In genomic region chr1:79640151-79640550, GRCm38 (mm10) we compare ENCODE assay signal across 7 mouse cellular contexts. TPM values are rescaled to one million over a fixed set of nuclear protein-coding genes. Genes with fewer than 3 reads are reported as not detected.
A peak's percentile ranks its signal among the peaks of the same experiment; 100 is the strongest.
DNase-seq lines count a peak whose midpoint lies in the region; ATAC-seq lines count a peak whose summit lies in the region.

No protein-coding gene starts in this region.

- H3K9ac ChIP-seq in midbrain, embryonic 11.5 days (ENCODE audit: low read length): no peak overlapping the region

- no peak overlapping the region for H3K4me3 ChIP-seq in midbrain, embryonic 11.5 days (ENCODE audit: low read depth, low read length)

- no peak overlapping the region for H3K27ac ChIP-seq in midbrain, embryonic 11.5 days (ENCODE audit: low read depth, low read length)

- WGBS in midbrain, embryonic 11.5 days: 59% methylated on average over 7 of the region's 7 CpGs

- ATAC-seq in midbrain, embryonic 11.5 days (ENCODE audit: low FRiP score): peak; percentile 75

- no peaks in the 10 kb centered on the region for H3K36me3 ChIP-seq in midbrain, embryonic 11.5 days (ENCODE audit: control insufficient read depth, insufficient read depth, low read length)

- DNase-seq in A20 (ENCODE audit: low read depth, low spot score): peak; percentile 20
- peak; percentile 74 for DNase-seq in Muller cell, postnatal 12 days (ENCODE audit: inconsistent ontology term)
- DNase-seq in embryo, embryonic 10.5 days (ENCODE audit: low spot score): peak; percentile 77
- peak; percentile 27 to 53 for DNase-seq in gastrocnemius, postnatal 4 days (ENCODE audit: low spot score in 2 of 2)
- DNase-seq in layer of hippocampus, adult 8-10 months (ENCODE audit: low spot score in 2 of 2): peak; percentile 52 to 76
- DNase-seq in midbrain, embryonic 11.5 days (ENCODE audit: low spot score, missing footprints): peak; percentile 94
- DNase-seq in skeletal muscle tissue, adult 2 months (ENCODE audit: low read depth, low spot score): peak; percentile 18

- no peaks in the 10 kb centered on the region for H3K4me1 ChIP-seq in midbrain, embryonic 11.5 days (ENCODE audit: control insufficient read depth, insufficient read depth, low read length)

- no peak overlapping the region for H3K4me2 ChIP-seq in midbrain, embryonic 11.5 days

- H3K9me3 ChIP-seq in midbrain, embryonic 11.5 days (ENCODE audit: control insufficient read depth, low read length): no peaks in the 10 kb centered on the region

- H3K27me3 ChIP-seq in midbrain, embryonic 11.5 days (ENCODE audit: control insufficient read depth, insufficient read depth, low read length): no peaks in the 10 kb centered on the region

RNA-seq across cellular contexts. Expression of gene Ap1s3, which starts 31.6 kb away (rescaled TPM):
- under 1 TPM; 0.26 to 0.27 TPM for total RNA-seq in gastrocnemius, postnatal 4 days (2021)
- 1 to 10 TPM; 1.7 to 2.9 (median 1.8) TPM for total RNA-seq in layer of hippocampus, adult 8-10 months (2022)
- 0.04 and 0.06 TPM in 2 replicates for polyA plus RNA-seq in midbrain, embryonic 11.5 days (2014; fragmentation: Nextera tagmentation; extraction: Ambion mirVana)

Comparison
In these comparisons a context has a peak if more than half of its experiments do, and no peak if none do; other contexts are left out.
1. DNase-seq: peak in every context shown above with its lines; median percentile 94 in midbrain, embryonic 11.5 days; 77 in embryo, embryonic 10.5 days; 74 in Muller cell, postnatal 12 days; 64 in layer of hippocampus, adult 8-10 months; 40 in gastrocnemius, postnatal 4 days; 20 in A20; 18 in skeletal muscle tissue, adult 2 months.